Mouse (Mus musculus) adrenal gland, postnatal 10 days (tissue): ENCODE measurements around the gene Col4a2. TPM values are rescaled to one million over a fixed set of nuclear protein-coding genes. Genes with fewer than 3 reads are reported as not detected.

Experiments
- DNase-seq: peaks from one replicate; pipeline ENCODE4 v3.0.0; 2021; ENCODE audit warnings: mixed read lengths
- long read RNA-seq, 2 experiments: library from polyadenylated mRNA; stranded (forward); transcript quantifications; one replicate each; pipeline ENCODE4 v2.0.0; 2021
- total RNA-seq, 2 experiments: library from RNA; stranded (reverse); gene quantifications; 2 replicates each; pipeline ENCODE4 v1.2.3; 2021

Col4a2 gene
- 100 to 1,000 TPM; 322 to 338 TPM for total RNA-seq
- long read RNA-seq, experiment 1, full-length matches to known transcripts: 68 of 356 reads
- long read RNA-seq, experiment 1, partial matches to known transcripts: 280 of 356 reads
- long read RNA-seq, experiment 1, other reads (novel, unspliced or antisense): 8 of 356 reads
- long read RNA-seq, experiment 2, full-length matches to known transcripts: 65 of 406 reads
- long read RNA-seq, experiment 2, partial matches to known transcripts: 333 of 406 reads
- long read RNA-seq, experiment 2, other reads (novel, unspliced or antisense): 8 of 406 reads

DNA sequence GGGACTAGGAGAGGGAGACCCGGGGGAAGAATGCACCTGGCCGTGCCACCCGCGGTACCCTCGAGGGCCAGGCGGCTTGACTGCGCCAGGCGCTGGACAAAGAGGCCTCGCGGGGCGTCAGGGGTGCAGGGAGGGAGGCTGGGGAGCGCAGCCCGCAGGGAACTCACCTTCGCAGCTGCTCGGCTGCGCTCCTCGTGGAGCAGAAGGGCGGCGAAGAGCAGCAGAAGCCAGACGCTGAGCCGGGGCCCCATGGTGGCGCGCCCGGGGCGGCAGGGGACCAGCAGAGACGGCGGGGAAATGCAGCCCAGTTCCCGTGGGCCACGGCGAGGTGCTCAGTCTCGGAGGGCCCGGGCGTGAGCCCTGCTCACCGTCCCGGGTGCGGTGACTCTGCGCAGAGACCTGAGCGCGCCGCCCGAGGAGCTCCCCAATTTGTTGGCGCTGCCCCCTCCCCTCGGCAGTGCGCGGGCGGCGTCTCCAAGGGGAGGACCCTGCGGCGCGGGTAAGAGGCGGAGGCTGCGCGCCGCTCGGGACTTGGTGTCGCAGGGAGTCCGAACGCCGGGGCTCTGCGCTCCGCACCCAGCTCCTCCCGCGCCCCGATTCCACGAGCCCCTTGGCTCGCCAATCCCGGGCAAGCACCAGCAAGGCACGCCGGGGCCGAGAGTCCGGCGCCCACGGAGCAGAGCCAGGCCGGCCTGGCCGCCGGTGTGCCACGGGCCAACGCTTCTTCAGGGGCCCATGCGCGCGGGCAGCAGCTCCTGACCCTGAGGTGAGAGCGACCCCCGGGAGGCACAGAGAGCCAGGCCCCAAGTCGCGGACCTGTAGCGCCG, at the start of gene Col4a2, which contains the start of gene Col4a1:
TSS of gene Col4a2 (plus strand) at position 457 of the 827 bp plus-strand sequence.
TSS of gene Col4a1 (minus strand) at position 478 of the 827 bp plus-strand sequence.
- peak; percentile 89 for DNase-seq

DNA sequence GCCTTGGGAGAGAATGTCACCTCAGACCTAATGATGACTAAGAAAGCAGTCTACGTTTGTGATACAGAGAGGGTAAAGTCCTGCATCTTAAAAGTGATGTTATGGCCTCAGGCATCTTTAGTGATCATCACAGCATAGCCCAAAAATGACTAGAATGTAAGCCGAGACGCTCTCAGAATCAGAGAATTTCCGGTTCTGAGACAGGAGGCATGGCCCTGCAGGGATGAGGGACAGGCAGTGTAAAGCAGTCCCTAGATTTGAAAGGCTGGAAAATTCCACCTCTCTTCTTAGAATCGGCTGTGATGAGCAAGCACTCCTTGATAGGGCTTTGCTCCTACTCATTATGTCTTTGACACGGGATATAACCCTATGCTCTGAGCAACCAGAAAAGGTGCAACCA, 48.8 kb upstream of the Col4a2 start:
- DNase-seq: no peak

DNA sequence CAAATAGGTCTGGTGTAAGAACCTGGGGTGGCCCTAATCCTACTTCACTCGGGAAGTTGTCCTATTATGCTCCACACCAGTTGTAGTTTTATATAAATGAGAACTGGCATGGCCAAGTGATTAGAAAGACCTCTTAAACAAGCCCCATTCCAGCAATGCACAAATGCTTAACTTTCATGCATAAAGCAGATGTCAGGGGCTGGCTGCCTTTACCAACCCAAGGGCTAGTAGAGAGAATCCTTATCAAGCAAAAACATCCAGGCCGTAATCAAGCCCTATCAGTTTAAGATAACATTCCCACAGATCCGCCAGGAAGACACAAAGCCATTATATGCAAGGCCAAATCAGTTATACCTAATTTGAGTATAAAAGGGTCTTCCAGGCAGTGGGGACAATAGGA, 46.6 kb upstream of the Col4a2 start:
- DNase-seq: no peak

DNA sequence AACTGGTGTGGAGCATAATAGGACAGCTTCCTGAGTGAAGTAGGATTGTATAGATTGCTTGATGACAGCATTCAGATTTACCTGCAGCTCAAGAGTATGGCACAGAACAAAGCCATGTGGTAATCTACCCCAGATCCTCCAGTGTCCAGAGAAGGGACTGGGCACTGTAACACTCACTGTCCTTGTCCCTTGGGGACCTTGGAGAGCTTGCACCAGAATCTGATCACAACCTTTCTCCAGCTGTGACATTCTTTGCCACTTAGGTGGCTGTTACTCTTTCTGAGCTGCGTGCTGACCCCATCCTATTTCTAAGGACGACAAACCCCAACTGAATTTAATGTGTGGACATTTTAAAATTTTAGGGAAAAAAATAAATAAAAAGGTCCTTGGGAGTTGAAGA, 46.1 kb upstream of the Col4a2 start:
- no peak for DNase-seq

DNA sequence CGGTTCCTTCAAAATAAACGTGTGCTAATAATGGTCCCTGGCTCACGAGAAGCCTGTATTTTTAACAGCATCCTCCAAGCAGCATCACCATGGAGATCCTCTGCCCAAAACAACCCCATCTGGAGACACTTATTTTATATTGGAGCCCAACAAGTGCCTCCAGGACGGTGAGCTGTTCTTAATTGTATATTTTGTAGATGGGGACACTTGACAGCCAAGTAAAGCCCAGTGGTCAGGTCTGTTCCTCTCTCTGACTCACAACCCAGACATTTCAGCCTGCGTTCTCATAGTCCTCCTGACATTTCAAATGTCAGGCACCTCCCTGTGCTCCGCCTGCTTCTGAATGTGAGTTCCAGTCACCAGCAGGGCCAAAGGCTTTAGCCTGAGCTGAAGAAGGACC, 43.9 kb upstream of the Col4a2 start:
- no peak for DNase-seq

DNA sequence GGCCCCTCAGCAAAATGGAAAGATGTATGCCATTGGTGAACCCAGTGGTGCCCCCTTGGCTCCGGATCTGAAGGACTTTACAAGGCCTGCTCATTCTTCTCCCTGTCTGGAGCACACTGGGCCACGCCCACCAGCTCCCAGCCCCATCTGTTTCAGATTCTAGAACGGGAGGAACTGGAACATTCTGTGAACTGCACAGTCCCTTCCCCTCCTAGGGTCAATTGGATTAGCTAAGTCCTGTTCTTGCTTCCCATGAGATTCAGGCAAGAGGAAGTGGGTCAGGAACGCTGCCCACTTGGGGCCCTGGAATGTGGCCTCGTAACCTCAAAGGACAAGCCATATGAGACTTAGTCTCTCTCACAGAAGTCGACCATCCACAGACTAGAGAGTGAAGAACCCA, 41.8 kb upstream of the Col4a2 start:
- DNase-seq: no peak

DNA sequence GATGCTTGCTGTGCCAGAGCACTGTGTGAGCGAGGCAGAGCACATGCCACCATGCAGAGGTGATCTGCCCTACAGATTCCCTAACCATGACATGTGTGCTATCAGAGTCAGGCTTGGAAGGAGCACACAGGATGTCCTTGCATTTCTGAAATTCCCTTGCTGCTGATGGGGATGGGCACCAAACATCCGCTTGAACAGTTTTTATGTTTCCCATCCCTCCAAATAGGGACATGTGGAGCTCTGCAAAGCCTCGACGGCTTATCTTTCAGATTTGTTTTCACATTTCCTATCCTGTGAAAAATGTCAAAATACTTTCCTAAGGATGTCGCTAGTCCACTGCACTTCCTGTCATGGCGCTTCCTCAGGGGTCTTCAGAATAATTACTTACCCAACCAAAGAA, 40.4 kb upstream of the Col4a2 start:
- no peak for DNase-seq

DNA sequence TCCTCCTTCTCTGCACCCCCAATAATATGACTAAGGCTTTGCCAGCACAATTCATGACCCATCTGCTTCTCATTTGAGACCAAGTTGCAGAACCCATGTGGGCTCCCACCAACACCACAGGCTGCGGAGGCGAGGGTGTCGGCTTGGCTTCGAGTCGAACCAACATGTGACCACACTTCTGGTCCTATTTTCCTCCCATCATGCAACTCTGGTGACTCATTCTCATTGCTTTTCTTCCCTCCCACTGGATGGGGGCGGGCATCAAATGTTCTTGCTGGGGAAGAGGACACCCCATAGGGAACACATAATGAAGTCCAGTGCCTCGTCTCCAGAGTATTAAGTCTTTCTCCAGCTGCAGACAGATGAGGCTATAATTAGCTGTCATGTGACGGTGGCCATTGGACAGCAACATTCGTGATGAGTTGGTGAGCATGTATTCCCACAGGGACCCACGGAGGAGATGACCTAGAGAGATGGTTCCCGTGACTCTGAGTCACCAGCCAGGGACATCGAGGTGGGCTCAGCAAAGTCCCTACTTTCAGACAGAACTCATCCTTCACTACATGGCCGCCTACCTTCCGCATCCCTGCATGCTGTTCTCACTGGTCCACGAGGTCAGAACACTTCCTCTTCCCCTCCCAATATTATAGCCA, 39.0 kb upstream of the Col4a2 start:
- DNase-seq: no peak

DNA sequence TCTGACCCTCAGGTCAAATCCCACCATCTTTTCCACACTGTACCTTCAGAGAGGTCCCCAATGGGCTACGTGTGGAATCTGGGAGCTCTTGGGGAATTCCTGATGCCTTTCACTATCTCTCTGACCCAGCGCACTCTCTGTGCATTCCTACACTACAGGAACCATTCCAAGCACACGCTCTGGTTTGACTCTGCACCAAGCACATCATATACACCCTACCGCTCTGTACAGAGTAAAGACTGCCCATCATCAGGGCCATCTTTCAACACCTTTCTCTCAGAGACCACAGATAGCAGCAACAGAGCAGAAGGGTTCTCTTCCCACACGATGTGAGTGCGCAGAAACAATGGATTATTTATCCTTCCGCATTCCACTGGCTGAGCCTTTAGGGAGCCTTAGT, 38.2 kb upstream of the Col4a2 start:
- no peak for DNase-seq

DNA sequence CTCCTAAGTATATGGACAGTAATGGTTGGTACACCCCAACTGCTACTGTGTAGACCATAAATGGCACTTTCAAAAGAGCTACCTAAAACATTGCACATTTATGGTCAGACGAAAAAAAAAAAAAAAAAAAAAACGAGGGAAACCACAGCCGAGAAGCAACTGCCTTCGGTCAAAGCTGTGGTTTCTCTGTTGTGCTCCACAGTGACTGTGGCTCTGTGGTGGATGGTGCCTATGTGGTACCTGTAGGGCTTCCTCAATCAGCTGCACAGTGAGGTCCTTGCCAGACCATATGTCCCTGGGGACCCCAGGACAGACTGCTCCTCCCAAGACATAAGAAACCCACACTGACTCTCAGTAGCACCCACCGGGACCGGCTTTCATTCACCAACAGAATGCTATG, 36.3 kb upstream of the Col4a2 start:
- no peak for DNase-seq

DNA sequence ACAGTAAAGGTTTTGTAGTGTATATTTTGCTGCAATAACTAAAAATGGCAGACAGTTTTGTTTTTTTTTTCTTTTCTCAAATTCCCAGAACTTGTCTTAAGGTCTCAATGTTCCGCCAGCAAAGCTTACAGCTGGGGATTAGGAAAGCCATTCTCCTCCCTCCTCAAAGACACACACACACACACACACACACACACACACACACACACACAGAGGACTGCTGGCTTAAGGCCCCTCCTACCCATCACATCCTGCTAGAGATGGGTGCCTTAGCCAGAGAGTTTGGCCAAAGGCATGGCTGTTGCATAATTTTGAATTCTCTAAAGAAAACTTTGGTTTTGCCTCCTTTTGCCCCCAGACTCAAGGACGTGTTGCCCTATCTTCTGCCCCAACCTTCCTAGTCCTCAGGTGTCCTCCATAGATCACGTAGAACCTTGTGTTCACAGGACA, 35.0 kb upstream of the Col4a2 start:
- no peak for DNase-seq

DNA sequence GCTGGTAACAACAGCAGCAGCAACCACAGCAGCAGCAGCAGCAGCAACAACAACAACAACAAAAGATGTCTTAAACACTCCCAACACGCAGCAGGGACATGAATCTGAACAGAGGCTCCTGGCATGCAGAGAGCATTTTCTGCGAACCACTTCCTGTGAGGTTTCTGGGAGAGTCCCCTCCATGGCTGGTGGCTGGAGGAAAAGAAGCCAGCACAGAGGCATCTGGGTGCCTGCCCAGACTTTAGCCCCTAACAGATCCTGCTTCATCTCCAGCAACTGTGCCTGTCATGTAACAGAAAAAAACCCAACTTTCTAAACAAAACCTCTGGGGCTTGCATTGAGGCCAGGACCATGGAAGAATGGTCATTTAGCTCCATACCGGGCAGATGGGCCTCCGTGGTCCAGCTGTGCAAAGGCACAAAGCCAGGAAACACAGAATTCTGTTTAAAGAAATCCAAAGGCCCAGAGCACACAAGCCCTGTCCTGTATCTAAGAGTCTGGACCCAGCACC, 34.4 kb upstream of the Col4a2 start:
- DNase-seq: no peak

DNA sequence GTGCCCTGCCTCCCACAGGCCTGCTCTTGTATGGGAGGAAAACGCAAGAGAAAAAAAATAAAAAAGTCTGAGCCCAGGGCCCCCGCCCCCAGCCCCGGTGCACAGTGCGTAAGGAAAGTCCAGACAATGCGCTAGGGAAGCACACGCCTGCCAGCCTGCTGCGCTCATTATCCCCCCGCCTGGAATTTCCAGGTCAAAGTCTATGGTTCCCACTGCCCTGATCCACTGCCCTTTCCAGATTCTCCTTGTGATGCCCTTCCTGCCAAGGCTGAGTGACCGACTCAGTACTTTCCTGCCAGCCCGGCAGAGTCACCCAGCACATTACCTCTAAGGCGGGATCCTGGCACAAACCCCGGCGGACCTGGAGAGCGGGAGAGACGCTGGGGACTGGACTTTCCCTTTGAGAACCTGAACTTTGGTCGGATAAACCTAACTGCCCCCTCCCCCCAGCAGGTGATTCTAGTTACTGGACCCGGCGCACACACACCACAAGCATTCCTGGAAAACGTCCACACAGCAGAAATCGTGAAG, 33.2 kb upstream of the Col4a2 start:
- DNase-seq: peak; percentile 75

DNA sequence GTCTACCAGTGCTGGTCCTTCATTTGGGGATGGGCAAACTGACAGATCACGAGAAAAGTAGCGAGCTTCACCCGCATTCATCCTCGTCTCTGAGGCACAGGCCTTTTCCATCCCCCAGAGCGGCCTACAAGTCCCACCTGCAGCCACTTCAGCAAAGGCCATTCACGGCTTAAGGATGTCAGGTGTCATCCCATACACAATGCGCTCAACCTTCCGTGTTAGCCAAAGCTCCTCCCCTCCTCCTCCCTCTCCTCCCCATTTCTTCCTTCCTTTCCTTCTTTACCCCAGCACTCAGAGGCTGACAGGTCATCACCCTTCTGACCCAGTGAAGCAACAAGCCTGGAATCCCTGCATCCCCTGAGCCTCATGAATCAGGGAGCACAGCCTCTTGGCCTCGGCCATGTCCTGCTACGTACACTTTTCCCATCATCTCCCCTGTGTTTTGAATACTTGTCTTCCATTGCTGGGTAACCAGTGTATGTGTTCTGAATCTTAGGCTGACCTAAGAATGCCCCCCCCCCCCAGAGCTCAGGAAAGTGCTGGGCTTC, 31.8 kb upstream of the Col4a2 start:
- no peak for DNase-seq

DNA sequence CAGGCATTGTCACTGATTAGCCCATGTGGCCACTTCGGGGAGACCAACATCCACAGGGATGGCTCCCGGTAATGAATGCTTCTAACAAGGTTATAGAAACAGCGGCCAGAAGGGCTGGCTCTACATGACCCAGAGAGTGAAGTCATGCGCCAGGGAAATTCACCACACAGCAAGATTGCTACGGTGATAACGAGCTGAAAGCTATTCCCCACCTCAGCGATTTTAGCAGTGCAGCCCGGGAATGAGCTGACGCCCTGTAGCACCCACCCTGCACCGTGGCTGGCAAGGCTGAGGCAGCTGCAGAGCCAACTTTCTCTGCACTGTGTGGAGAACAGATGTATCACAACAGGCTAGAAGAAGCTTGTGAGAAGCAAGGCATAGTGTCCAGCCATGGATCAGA, 30.5 kb upstream of the Col4a2 start:
- DNase-seq: no peak

DNA sequence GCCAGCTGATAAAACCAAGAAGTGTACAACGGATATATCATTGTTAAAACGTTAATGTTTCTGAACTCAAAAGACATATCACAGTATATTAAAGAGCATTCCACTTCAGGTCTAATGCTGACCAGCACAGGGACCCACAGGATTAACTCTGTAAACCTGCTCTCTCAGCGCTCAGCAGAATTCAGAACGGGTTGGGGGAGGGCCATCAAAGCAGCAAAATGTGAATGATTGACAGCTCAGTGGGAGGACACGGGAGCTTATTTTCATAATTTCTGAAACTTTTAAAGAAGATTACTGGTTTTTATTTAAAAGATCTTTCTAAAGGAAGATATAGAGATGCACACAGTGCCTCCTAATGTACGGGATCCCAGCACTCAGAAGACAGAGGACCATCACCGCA, 29.9 kb upstream of the Col4a2 start:
- DNase-seq: no peak

DNA sequence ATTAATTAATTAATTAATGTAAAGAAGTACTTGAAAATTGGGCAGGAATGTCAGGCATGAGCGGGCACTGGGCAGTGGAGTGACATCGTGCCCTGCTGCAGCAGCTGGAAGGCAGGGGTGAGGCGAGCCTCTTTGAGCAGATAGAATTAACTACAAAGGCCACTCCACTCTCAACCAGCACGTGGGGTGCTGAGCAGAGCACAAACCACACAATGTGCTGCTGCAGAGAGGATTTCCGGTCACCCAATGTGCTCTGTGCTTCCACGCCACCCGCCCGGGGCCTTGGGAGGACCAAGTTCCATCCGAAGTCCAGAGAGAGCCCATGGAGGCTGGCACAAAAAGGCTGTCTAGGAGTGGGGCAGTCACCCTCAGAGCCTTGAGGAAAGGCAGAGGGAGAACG, 29.4 kb upstream of the Col4a2 start:
- DNase-seq: no peak

DNA sequence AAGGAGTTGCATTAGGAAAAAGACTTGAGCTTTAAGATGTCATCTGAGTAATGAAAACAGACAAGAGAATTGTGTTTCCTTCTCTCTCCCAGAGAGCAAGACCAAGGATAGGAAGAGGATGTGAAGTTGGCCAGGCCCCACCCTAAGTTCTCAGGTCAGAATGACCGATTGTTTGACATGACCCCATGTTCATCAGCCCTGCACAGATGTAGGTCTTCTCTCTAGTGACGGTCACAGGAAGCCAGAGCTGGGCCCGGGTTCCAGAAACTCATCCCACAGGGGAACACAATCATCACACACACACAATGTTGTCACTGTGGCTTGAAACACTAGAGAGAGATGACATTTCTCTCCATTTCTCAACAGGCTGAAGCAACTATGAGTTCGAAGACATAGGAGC, 27.2 kb upstream of the Col4a2 start:
- DNase-seq: no peak

DNA sequence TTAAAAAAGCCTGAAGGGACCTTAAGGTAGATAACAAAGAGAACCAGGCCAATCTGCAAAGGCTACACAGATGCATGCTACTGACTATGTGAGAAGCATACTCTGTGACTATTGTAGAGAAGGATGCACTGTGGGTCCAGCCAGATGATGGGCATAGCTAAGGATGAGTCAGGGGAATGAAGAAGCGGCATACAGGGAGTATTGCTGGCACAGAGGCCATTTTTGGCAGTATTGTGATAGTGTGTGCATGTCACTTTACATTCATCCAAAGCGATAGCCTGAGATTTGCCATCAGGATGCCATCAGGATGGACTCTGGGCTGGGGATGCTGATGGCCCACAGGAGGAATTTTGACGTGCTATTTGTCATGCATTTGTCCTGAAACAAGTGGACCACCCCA, 25.5 kb upstream of the Col4a2 start:
- no peak for DNase-seq

DNA sequence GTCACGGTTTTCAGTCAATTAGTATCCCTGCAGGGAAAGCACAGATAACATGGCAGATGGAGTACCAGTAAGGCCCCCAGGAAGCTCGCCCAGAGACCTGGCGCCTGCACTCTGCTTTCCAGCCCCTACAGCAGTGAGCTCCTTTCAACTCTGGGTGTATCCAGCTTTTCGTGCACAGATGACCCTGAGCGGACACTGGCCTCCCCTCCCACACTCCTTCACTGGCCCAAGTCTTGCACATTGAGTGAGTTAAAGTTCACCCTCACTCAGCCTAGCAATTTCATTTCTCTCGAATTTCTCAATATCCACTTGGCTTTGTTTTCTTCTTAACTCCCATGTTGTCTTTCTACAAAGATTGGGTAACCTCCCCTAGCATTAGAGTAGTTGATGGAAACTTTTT, 24.3 kb upstream of the Col4a2 start:
- DNase-seq: peak; percentile 53

DNA sequence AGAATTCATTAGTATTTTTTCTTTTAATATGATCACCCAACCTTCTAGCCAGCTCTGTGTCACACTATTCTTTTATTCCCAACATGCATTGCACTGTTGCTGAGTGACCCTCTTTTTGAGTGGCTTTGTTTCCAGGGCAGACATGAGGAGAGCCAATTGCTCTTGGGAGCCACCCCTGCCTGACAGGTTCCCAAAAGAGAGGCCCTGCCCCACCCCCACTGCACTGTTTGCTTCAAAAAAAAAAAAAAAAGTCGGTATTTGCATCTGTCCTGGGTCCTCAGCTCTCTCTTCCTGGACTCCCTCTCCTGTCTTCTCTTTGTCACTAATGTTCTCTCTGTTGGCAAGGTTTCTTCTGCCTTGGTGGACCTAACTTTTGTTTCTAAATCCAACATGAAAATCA, 22.1 kb upstream of the Col4a2 start:
- no peak for DNase-seq

DNA sequence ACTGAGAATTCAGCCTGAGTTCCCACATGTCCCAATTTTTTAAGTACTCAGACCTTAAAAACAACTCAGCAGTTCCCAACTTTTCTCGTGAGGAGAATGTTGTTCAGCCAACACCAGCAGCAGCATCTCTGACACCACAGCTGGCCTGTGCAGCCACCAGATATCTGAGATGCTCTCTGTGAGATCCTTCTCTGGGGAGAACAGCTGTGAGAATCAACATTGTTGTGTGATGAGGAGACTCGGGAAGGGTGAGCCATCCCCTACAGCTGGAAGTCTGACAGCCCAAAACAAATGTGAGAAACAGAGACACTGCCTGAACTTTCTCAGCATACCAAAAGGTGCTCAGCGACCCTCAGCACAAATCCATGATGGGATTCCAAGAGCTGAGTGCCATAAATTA, 20.0 kb upstream of the Col4a2 start:
- DNase-seq: no peak
